Mouse (Mus musculus): Measurements from ENCODE around the gene Epn3. TPM values are rescaled to one million over a fixed set of nuclear protein-coding genes. Genes with fewer than 3 reads are reported as not detected.

The Epn3 gene
- polyA plus RNA-seq, 1 experiment from 2014 or later = 17.0 TPM

- H3K9ac ChIP-seq (ENCODE audit: low read length) = no peak overlapping the region
- H3K4me2 ChIP-seq (ENCODE audit: low read depth, low read length) = peak overlapping the region; percentile 26
- no peaks in the 10 kb centered on the region for H3K36me3 ChIP-seq (ENCODE audit: control insufficient read depth, insufficient read depth, low read length)
- ATAC-seq (ENCODE audit: insufficient read depth, low FRiP score) = peak; percentile 29; the same call in 1 of the 2 replicates
- H3K4me1 ChIP-seq (ENCODE audit: control insufficient read depth, insufficient read depth, low read length) = peaks cover 46% of the 10 kb centered on the region
- H3K27me3 ChIP-seq (ENCODE audit: control insufficient read depth, insufficient read depth, low read length) = peaks cover 10% of the 10 kb centered on the region
- WGBS = 22% methylated on average over 9 of the region's 9 CpGs
- H3K4me3 ChIP-seq (replicated peaks; ENCODE audit: low read length) = no peak overlapping the region
- H3K9me3 ChIP-seq (replicated peaks; ENCODE audit: control insufficient read depth, low read length) = no peaks in the 10 kb centered on the region
- peak overlapping the region; percentile 82 for H3K27ac ChIP-seq (ENCODE audit: low read length)
Measured at GRCm38 (mm10) chr11:94469136-94470064, 30.4 kb downstream of the Epn3 start.

- Histone ChIP-seq H3K36me3 (ENCODE audit: control insufficient read depth, insufficient read depth, low read length) (no peaks in the 10 kb centered on the region), H3K4me1 (ENCODE audit: control insufficient read depth, insufficient read depth, low read length) (peaks cover 44% of the 10 kb centered on the region), H3K9me3 (replicated peaks; ENCODE audit: control insufficient read depth, low read length) (no peaks in the 10 kb centered on the region), H3K27me3 (ENCODE audit: control insufficient read depth, insufficient read depth, low read length) (peaks cover 10% of the 10 kb centered on the region), H3K27ac (ENCODE audit: low read length) (peak overlapping the region; percentile 82), H3K4me2 (ENCODE audit: low read depth, low read length) (peak overlapping the region; percentile 15; the same call in 1 of the 2 replicates), H3K9ac (ENCODE audit: low read length) (no peak overlapping the region), H3K4me3 (replicated peaks; ENCODE audit: low read length) (no peak overlapping the region)
- no peak for ATAC-seq (ENCODE audit: insufficient read depth, low FRiP score)
- 21% methylated on average over 4 of the region's 4 CpGs for WGBS
Measured at GRCm38 (mm10) chr11:94468582-94469064, 31.2 kb downstream of the Epn3 start.

GRCm38 (mm10) chr11:94466333-94466855, 33.4 kb downstream of the Epn3 start:
- Histone ChIP-seq H3K36me3 (ENCODE audit: control insufficient read depth, insufficient read depth, low read length) (no peaks in the 10 kb centered on the region), H3K4me1 (ENCODE audit: control insufficient read depth, insufficient read depth, low read length) (peaks cover 25% of the 10 kb centered on the region), H3K4me2 (ENCODE audit: low read depth, low read length) (no peak overlapping the region), H3K27ac (ENCODE audit: low read length) (no peak overlapping the region), H3K4me3 (replicated peaks; ENCODE audit: low read length) (no peak overlapping the region), H3K9ac (ENCODE audit: low read length) (no peak overlapping the region), H3K27me3 (ENCODE audit: control insufficient read depth, insufficient read depth, low read length) (peaks cover 3% of the 10 kb centered on the region; the same call in 1 of the 2 replicates), H3K9me3 (replicated peaks; ENCODE audit: control insufficient read depth, low read length) (no peaks in the 10 kb centered on the region)
- 88% methylated on average over 17 of the region's 17 CpGs for WGBS
- no peak for ATAC-seq (ENCODE audit: insufficient read depth, low FRiP score)

GRCm38 (mm10) chr11:94464170-94464569, 35.6 kb downstream of the Epn3 start:
- Histone ChIP-seq H3K36me3 (ENCODE audit: control insufficient read depth, insufficient read depth, low read length) (no peaks in the 10 kb centered on the region), H3K4me3 (replicated peaks; ENCODE audit: low read length) (no peak overlapping the region), H3K27ac (ENCODE audit: low read length) (no peak overlapping the region), H3K9me3 (replicated peaks; ENCODE audit: control insufficient read depth, low read length) (no peaks in the 10 kb centered on the region), H3K4me2 (ENCODE audit: low read depth, low read length) (no peak overlapping the region), H3K4me1 (ENCODE audit: control insufficient read depth, insufficient read depth, low read length) (peaks cover 15% of the 10 kb centered on the region), H3K27me3 (ENCODE audit: control insufficient read depth, insufficient read depth, low read length) (no peaks in the 10 kb centered on the region), H3K9ac (ENCODE audit: low read length) (no peak overlapping the region)
- no peak for ATAC-seq (ENCODE audit: insufficient read depth, low FRiP score)
- WGBS = 20% methylated on average over 2 of the region's 2 CpGs

GRCm38 (mm10) chr11:94461856-94462255, 37.9 kb downstream of the Epn3 start:
- H3K9me3 ChIP-seq (replicated peaks; ENCODE audit: control insufficient read depth, low read length) = no peaks in the 10 kb centered on the region
- H3K36me3 ChIP-seq (ENCODE audit: control insufficient read depth, insufficient read depth, low read length) = no peaks in the 10 kb centered on the region
- H3K27me3 ChIP-seq (ENCODE audit: control insufficient read depth, insufficient read depth, low read length) = no peaks in the 10 kb centered on the region
- H3K4me1 ChIP-seq (ENCODE audit: control insufficient read depth, insufficient read depth, low read length) = no peaks in the 10 kb centered on the region; the same call in 1 of the 2 replicates
- ATAC-seq (ENCODE audit: insufficient read depth, low FRiP score) = no peak
- H3K4me3 ChIP-seq (replicated peaks; ENCODE audit: low read length) = no peak overlapping the region
- no peak overlapping the region for H3K27ac ChIP-seq (ENCODE audit: low read length)
- H3K9ac ChIP-seq (ENCODE audit: low read length) = no peak overlapping the region
- 88% methylated on average over 11 of the region's 11 CpGs for WGBS
- no peak overlapping the region for H3K4me2 ChIP-seq (ENCODE audit: low read depth, low read length)

DNA sequence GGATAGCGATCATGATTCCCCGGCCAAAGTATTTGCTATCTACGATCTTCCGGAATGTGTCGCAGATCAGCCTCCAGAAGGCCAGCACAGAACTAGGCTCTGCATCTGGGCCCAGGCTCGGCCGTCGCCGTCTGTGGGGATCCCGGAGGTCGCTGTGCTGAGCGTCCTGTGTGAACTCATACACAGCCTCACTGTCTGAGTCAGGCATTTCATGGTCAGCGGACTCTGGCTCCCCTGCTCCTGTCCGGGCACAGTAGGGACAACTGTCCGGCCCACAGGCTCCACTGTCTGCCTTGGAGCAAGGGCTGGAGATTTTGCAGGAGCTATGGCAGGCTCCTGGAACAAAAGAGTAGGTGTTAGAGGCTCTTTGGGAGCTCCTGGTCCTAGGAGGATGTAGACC, 42.8 kb downstream of the Epn3 start:
- no peaks in the 10 kb centered on the region for H3K36me3 ChIP-seq (ENCODE audit: control insufficient read depth, insufficient read depth, low read length)
- no peak for ATAC-seq (ENCODE audit: insufficient read depth, low FRiP score)
- H3K27me3 ChIP-seq (ENCODE audit: control insufficient read depth, insufficient read depth, low read length) = no peaks in the 10 kb centered on the region
- H3K27ac ChIP-seq (ENCODE audit: low read length) = no peak overlapping the region
- no peak overlapping the region for H3K9ac ChIP-seq (ENCODE audit: low read length)
- H3K4me3 ChIP-seq (replicated peaks; ENCODE audit: low read length) = no peak overlapping the region
- 82% methylated on average over 15 of the region's 15 CpGs for WGBS
- H3K4me1 ChIP-seq (ENCODE audit: control insufficient read depth, insufficient read depth, low read length) = peaks cover 6% of the 10 kb centered on the region; the same call in 1 of the 2 replicates
- H3K9me3 ChIP-seq (replicated peaks; ENCODE audit: control insufficient read depth, low read length) = no peaks in the 10 kb centered on the region
- H3K4me2 ChIP-seq (ENCODE audit: low read depth, low read length) = no peak overlapping the region

DNA sequence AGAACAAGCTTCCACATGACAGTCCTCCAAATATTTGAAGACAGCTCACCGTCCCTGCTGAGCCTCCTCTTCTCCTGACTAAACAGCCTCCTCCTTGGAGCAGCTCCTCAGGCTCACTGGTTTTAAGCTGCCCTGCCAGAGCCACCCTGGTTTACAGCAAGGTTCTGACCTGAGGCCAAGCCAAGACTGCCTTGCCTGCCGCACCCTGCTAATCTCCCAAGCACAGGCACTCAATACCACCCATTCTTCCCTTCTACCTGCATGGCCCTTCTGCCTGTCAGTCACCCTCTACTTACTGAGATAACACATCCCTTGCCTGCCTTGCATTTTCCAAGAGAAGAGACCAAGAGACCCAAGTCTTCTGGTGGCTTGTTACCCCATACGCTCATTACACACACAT, 43.4 kb downstream of the Epn3 start:
- no peaks in the 10 kb centered on the region for H3K9me3 ChIP-seq (replicated peaks; ENCODE audit: control insufficient read depth, low read length)
- no peak overlapping the region for H3K4me2 ChIP-seq (ENCODE audit: low read depth, low read length)
- H3K4me3 ChIP-seq (replicated peaks; ENCODE audit: low read length) = no peak overlapping the region
- H3K27me3 ChIP-seq (ENCODE audit: control insufficient read depth, insufficient read depth, low read length) = no peaks in the 10 kb centered on the region
- 60% methylated on average over 3 of the region's 3 CpGs for WGBS
- H3K27ac ChIP-seq (ENCODE audit: low read length) = no peak overlapping the region
- ATAC-seq (ENCODE audit: insufficient read depth, low FRiP score) = no peak
- peaks cover 6% of the 10 kb centered on the region; the same call in 1 of the 2 replicates for H3K4me1 ChIP-seq (ENCODE audit: control insufficient read depth, insufficient read depth, low read length)
- H3K36me3 ChIP-seq (ENCODE audit: control insufficient read depth, insufficient read depth, low read length) = no peaks in the 10 kb centered on the region
- H3K9ac ChIP-seq (ENCODE audit: low read length) = 0 out of 2 replicates have a peak overlapping the region, but pooled peaks have one; percentile 31

DNA sequence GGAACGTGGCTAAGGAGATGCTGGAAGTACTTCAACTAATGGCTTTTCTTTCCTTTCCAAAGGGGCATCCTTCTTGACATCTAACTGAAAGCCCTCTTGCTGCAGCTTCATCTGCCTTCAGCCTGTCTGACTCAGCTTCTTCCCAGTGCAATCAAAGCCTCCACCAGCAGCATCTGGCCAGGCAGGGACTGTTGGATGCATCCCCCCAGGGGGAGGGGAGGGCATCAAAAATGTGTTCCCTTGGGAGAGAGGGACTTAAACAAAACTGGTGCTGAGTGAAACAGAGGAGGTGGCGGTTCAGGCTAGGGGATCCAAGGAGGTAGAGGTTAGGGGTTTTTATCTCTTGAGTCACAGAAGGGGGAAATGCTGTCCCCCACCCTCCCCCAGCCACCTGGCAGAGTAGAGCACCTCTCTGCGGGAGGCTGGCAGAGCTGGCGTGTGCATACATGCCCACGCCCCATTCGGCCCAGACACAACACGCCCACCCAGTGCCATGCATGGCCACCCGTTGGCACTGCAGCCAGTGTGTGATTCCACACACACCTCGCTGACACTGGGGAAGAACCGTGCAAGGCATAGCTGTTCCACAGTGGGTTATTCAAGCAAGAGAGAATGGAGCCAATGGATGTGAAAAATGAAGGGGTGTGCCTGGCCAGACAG, 44.5 kb downstream of the Epn3 start:
- Histone ChIP-seq H3K27me3 (ENCODE audit: control insufficient read depth, insufficient read depth, low read length) (no peaks in the 10 kb centered on the region), H3K27ac (ENCODE audit: low read length) (no peak overlapping the region), H3K4me1 (ENCODE audit: control insufficient read depth, insufficient read depth, low read length) (peaks cover 9% of the 10 kb centered on the region), H3K9ac (ENCODE audit: low read length) (no peak overlapping the region), H3K9me3 (replicated peaks; ENCODE audit: control insufficient read depth, low read length) (no peaks in the 10 kb centered on the region), H3K4me3 (replicated peaks; ENCODE audit: low read length) (no peak overlapping the region), H3K36me3 (ENCODE audit: control insufficient read depth, insufficient read depth, low read length) (no peaks in the 10 kb centered on the region), H3K4me2 (ENCODE audit: low read depth, low read length) (no peak overlapping the region)
- WGBS = 80% methylated on average over 10 of the region's 10 CpGs
- ATAC-seq (ENCODE audit: insufficient read depth, low FRiP score) = no peak

- no peak overlapping the region for H3K27ac ChIP-seq (ENCODE audit: low read length)
- no peak overlapping the region for H3K4me3 ChIP-seq (replicated peaks; ENCODE audit: low read length)
- H3K27me3 ChIP-seq (ENCODE audit: control insufficient read depth, insufficient read depth, low read length) = no peaks in the 10 kb centered on the region
- no peaks in the 10 kb centered on the region for H3K36me3 ChIP-seq (ENCODE audit: control insufficient read depth, insufficient read depth, low read length)
- no peak for ATAC-seq (ENCODE audit: insufficient read depth, low FRiP score)
- 74% methylated on average over 5 of the region's 5 CpGs for WGBS
- H3K9ac ChIP-seq (ENCODE audit: low read length) = no peak overlapping the region
- peaks cover 9% of the 10 kb centered on the region for H3K4me1 ChIP-seq (ENCODE audit: control insufficient read depth, insufficient read depth, low read length)
- H3K9me3 ChIP-seq (replicated peaks; ENCODE audit: control insufficient read depth, low read length) = no peaks in the 10 kb centered on the region
- no peak overlapping the region for H3K4me2 ChIP-seq (ENCODE audit: low read depth, low read length)
Measured at GRCm38 (mm10) chr11:94454756-94455155, 45.0 kb downstream of the Epn3 start.
